Mouse (Mus musculus) urinary bladder, adult 18-20 months (tissue): ENCODE results near the gene Utp11.

Experiments
- DNase-seq, 2 experiments: peaks; one replicate each; pipeline ENCODE4 v3.0.0; 2022; ENCODE audit warnings: low spot score in 2 of 2, mixed read lengths in 2 of 2

Utp11 gene

DNA sequence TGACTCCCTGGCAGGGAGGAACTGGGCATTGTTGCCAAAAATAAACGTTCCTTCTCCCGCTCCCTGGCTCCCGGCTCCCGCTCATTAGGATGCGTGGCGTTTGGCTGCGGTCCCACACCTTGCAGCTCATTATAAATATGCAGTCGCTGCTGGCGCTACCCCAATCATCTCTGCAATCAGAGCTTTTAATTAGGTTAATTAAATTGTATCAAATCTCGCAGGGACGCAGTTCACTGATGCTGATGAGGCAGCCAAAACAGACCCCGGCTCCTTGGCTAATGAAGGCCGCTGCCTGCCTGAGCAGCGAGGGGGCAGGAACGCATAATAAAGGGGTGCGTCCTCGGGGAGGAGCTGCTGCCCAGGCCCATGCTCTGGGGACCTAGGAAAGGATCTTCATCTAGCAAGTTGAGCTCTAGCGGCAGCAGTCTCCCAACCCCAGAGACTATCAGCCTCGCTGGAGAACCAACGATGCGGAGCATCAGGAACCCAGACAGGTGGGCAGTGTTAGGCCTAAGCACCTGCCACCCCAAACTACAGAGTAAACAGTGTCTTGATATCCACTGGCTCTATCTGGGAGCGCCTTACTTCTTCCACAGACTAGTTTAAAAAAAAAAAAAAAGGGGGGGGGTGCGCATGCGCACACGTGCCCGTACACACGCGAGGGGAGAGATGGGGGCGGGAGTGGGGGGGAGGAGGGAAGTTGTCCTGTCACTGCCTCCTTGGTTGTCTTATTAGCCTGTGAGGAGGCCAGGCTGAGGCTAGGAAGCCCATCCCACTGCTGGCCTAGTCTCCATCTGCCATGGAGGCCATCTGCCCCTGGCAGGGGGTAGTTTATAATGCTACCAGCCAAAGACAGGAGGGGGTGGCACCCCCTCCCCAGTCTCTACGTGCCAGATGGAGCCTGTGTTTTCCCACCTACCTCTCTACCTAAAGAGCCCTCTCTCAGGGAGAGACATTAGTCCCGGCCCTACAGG lies 20.8 kb downstream of the Utp11 start:
- no peak for DNase-seq

DNA sequence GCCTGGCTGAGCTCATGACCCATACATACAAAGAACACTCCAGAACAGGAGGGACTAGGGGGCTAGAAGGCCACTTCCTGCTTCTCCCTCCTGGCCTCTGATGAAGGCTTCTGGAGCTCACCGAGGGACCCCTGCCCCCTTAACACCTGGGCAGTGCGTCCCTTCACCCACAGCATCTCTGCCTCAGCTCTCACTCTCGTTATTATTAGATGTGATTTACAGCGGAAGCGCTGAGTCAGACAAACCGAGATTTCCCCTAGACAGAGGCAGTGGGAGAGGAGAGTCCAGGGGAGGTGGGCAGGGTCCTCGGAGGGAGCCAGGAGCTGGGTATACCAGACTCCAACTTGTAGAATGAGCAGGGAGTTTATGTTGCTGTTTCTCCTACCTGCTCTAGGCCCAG lies 21.8 kb downstream of the Utp11 start:
- DNase-seq = no peak

DNA sequence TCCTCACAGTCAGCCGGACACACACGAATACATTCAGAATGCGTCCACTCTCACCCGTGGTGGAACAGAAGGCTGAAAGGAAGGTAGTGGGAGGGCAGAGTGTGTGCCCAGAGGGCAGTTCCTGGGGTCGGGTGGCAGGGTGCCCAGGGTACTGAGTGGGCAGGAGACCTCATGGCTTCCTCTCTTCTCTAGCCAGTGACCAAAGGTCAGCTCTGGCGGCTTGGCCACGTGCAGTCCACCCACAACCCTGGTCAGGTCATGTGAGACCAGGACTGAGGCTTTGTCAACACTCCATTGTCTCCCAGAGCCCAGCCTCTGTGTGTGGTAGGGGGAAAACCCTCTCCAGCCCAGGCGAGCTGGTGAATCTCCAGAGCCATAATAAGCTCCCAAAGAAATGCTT lies 23.2 kb downstream of the Utp11 start:
- DNase-seq = no peak

DNA sequence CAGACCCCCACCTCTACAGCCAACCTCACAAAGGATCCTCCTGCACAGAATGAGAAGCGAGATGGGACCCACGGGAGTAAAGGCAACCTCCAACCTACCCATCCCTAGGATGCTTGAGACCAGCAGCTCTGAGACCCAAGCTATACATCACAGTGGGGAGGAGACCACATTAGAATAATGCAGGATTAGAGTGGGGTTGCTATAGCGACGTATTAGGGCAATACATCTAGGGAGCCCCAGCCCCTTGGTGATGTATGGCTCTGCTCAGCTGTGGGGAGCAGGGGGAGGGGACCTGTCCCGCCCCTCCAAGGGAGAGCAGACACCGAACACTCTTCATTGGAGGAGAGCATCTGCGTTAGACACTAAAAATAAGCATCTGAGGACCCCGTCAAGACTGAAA lies 25.3 kb downstream of the Utp11 start:
- no peak for DNase-seq

DNA sequence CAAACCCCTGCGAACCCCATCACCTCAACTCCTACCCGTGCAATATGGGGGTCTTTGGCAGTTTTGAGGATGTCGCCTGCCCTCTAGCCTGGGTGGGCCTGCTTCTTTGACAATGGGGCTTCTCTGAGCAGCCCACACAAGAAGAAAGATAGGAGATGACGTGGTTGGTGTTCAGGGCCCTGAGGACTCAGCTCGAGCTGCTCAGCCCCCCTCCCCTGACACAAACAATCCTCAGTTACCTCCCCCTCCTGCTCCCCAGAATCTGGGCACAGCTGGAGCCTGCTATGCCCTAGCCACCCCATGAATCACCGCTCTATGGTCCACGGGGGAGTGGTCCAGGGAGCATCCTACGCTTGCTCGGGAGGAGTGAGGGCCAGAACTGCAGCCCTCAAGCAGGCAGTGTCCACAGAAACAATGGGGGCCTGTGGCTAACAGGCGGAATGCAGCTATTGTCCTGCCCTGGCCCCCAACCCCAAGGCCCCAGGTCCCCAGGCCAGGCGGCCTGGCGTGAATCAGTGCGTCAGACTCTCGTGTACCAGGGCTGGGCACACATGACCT lies 25.8 kb downstream of the Utp11 start:
- DNase-seq = no peak

DNA sequence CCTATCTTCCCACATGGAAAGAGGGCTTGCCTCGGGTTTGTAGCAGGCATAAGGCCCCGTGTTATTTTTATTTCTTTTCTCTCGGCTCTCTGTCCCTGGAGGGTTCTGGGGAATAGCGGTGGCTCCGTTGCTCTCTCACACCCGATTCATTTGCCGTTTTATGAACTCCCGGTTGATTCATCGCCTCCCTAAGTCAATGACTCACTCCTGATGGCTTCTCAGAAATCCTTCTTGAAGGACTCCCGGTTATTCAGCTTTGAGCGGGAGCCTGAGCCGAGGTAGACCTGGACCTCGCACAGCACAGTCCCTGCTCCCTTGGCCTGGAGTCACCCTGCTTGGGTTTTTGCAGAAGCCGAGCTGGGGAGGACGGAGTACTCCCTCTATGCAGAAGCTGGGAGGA lies 28.8 kb downstream of the Utp11 start:
- DNase-seq = no peak

DNA sequence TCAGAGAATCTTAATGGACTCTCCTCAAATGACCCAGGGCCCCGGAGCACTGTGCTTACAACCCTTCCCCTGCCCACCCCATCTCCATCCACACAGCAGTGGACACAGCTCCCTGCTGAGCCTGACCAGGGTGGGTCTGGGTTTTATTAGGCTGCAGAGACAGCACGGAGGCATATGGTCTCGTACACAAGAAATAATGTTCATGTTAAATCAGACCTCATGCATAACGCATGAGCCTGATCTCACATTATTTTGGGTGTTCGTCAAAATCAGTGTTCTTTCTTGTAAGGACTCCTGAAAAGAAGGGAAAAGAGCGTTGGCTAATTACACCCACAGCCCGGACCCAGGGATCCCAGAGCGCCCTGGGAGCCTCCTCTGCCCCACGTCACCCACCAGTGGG lies 29.2 kb downstream of the Utp11 start:
- DNase-seq = no peak

DNA sequence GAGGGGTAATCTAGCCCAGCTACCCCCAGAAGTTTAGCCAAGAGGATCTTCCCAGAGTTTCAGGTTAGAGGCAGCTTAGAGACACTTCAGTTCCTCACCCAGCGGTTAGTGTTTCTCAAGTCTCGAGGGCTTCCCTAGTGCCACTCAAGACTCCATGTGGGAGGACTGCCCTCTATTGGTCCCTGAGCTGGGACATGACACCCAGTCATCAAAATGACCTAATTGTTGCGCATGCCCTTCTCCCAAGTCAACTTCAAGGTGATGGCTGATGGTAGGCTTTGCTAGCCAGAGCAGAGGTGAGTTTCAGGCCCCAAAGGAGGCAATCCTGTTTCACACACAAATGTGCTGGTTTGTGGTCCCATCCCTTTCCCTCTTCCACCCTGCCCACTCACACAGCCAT lies 30.4 kb downstream of the Utp11 start:
- no peak for DNase-seq

DNA sequence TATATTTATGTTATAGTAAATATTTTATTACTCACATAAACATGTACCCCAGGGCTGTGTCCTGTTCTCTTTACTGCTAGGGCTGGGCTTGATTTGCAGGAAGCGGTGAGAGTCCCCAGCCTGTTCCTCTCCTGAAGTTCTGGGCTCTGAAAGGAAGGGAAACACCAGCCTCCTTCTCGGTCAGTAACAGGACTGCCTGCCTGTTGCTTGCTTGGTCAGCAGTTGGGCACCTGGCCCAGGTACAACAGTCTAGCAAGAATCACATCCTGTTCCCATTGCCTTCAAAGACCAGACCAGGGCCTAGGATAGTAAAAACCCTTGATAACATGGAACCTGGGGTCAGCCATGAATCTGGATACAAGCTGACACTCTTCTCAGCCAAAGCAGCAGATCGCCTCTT lies 32.8 kb downstream of the Utp11 start:
- DNase-seq = no peak

DNA sequence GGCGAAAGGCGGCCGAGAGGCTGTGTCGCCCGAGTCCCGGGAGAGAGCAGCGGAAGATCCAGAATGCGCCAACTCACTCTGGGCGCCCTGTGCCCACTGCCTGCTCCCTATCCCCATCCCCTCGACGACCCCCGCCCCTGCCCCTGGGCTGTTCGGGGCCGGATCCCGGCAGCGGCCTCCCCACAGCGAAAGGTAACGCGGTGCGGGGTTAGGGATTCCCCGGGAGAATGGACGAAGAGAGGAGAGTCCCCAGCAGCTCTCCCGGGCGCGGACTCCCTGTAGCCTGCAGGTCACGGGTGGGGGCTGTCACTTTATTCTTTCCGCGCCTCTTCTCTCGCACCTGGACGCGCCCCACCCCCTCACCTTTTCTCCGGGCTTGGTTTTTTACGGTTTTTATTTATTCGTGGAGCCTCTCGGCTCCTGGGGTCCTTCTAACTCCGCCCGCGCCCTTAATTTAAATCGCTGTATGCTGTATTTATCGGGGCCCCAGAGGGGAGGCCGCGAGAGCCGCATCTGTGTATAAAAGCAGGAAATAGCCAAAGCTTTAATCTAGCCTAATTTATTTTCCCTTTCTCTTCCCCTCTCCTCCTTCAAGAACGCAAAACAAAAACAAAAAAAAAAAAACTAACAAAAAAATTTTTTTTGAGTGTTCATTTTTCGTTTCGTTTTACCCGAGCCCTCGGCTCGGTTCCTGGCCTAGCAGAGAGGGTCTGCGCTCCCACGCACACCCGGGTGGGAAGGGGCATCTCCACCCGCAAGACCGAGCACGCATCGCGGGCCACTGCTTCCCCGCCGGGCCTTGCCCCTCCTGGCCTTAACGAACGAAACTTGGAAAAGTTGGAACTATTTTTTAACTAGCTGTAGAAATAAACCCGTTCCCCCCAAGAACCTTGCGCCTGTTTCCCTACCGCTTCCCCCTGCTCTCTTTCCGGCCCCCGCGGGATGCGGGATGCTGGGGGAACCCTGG lies 33.9 kb downstream of the Utp11 start:
- peak in 1 of 2 experiments; percentile 33 for DNase-seq

DNA sequence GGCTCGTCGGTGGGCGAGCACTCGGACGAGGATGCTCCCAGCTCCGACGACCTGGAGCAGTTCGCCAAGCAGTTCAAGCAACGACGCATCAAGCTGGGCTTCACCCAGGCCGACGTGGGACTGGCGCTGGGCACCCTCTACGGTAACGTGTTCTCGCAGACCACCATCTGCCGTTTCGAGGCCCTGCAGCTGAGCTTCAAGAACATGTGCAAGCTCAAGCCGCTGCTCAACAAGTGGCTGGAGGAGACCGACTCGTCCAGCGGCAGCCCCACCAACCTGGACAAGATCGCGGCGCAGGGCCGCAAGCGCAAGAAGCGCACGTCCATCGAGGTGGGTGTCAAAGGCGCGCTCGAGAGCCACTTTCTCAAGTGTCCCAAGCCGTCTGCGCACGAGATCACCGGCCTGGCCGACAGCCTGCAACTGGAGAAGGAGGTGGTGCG lies 35.0 kb downstream of the Utp11 start:
- DNase-seq = peak in 1 of 2 experiments; percentile 39

DNA sequence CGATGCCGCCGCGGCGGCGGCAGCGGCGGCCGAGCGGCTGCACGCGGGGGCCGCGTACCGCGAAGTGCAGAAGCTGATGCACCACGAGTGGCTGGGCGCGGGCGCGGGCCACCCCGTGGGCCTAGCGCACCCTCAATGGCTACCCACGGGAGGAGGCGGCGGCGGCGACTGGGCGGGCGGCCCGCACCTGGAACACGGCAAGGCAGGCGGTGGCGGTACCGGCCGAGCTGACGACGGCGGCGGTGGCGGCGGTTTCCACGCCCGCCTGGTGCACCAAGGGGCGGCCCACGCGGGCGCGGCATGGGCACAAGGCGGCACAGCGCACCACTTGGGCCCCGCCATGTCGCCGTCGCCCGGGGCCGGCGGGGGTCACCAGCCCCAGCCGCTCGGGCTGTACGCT lies 35.6 kb downstream of the Utp11 start:
- DNase-seq = peak in 1 of 2 experiments; percentile 24

DNA sequence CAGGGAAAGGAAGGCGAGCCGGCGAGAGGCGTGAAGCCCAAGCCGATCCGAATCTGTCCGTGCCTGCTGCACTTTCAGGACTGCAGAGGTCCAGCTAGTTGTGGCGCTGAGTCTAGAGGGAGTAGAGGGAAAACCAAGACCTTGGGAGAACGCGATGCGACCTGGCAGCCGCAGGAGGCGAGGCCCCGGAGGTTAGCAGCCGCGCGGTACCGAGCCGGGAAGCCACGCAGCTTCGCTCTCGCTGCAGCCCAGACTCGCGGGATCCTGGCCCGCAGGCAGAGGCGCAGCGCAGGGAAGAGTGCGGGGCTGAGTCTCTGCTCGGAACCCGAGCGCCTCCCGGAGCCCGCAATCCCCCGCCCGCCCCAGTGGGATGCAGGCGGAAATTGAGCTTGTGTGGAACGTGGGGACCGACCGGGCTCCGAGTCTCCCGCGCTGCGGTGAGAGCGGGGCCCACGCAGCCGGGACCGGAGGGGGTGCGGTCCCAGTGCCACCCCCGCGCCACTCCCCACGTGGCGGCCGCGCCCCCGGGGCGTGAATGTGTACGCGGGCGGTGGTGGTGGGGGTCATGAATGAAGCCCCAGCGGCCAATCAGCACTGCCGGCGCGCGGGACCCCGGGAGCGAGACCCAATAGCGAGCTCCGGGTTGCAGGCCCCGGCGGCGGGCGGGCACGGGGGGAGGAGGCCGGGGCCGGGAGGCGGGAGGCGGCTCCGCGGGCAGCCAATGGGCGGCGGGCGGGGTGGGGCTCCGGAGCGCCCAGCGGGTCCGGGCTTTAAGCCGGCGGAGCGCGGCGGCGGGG lies 36.3 kb downstream of the Utp11 start:
- peak; percentile 57 to 58 for DNase-seq

DNA sequence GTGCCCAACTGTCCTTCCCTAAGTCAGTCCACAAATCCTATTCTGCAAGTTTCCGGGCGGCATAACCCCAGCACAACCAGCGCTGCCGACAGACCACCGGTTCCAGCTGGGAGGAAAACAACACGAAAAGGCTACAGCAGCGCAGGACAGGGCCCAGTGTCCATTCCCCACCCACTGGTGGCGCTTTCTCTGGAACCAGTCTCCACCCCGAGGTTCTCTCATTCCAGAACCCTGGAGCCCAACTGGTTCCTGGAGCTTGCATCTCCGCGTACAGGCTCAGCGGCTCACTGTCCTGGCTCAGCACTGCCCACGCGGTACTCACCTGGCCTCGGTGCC lies 36.9 kb downstream of the Utp11 start, which contains the start of gene Pou3f1:
Gene Pou3f1, plus strand, starts transcription at position 290 of the 336 bp plus-strand sequence.
- no peak for DNase-seq

DNA sequence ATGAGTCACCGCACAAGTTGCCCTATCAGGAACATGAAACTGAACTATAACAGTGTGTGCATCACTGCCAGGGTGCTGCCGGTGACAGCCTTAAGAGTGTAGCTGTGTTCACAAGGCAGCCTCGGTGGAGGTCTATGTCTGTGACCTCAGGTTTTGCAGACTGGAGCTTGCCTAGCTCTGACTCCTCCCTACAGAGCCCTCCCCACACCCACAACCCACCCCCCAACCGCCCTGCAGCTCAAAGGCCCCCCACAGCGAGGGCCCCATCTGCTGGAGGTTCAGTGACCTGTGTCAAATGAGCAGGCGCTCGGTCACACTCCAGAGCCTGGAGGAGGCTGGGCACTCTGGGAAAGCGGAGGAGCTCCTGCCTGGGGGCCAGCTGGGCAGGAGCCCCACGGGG lies 40.5 kb downstream of the Utp11 start:
- DNase-seq = no peak

DNA sequence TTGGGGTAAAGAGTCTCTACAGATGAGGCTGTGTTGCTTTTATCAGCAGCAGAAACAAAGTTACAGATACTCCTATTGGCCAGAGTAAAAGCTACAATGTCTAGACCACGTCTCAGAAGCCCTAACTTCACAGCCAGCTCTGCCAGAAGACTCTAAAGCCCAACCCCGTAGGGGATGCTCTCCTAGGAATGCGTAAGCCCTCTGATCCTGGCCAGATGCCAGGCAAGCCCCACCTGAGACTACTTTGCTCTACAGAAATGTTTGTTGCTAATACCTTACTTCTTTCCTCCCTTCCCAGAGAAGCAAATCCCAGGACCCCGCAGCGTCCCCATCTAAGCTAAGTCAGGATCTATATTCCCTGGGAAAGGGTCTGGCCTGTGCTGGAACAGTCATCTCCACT lies 45.5 kb downstream of the Utp11 start:
- no peak for DNase-seq

DNA sequence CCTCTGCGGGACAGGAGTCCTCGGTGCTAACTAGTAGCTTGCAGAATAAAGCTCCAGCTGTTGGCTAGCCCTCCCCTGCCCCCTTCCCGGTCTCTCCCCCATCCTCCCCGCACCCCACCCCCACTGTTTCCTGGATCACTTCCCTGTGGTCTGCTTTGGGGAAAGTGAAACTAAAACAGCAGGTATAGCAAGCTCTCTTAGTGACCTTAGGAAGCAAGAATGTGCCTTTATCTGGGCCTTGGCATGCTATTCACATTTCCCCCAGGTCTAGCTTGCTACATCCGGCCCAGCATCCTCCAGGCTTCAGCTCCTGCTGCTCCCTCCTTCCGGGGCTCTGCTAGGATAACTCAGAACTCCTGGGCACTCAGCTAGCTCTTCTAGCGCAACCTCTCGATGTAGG lies 46.8 kb downstream of the Utp11 start:
- DNase-seq = no peak

DNA sequence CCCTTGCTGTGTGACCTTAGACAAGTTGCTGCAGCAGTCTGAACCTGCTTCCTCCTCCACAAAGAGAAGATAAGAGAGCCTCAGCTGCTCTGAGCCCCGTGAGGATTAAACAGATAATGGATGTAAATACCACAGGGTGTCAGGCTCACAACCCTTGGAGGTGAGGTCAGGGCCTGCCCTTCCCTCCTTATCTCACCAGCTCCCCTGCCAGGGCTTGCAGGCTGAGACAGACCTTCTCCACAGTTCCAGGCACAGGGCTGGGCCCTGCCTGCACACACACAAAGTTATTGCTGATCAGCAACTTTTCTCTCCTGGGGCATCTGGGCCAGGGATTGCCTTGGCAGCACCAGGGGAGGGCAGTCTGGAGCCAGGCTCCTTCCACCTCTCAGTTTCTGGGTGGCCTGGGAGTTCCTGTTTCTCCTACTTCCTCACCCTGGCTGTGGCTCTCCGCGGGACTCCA lies 48.4 kb downstream of the Utp11 start:
- DNase-seq = peak; percentile 36 to 61

DNA sequence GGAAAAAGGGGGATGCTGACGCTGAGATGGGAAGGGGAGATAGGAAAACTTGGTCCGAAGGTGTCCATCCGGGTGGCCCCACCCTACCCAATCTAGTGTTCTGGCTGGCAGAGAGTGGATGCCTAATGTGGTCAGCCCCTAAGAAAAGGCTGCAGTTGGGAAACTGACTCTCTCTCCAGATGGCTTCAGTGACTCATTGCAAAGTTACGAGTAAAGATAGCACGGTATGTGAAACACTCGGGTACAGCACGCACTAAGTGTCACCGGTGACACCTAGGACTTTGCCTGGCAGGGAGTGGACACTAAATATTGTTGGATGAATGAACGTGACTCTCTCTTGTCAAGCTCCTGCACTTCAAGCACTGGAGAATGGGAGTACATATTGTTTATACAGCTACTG lies 49.5 kb downstream of the Utp11 start:
- DNase-seq = no peak

DNA sequence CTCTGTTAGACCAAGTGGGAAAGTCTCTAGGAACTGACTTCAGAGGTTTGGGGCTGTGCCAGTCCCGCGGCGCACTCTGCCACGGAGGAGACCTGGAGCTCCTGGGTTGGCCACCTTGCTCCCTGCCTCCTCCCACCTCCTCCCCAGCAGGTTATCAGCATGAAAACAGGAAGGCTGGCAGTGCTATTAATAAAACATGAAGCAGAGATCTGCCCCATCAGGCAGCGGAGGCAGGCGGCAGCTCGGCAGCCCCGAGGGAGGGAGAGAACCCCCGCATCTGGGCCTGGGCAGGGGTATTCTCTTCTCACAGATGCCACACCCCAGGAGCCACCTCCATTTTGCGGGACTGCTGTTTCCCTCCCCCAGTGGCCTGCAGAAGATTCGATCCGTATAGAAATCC lies 53.7 kb downstream of the Utp11 start:
- no peak for DNase-seq

DNA sequence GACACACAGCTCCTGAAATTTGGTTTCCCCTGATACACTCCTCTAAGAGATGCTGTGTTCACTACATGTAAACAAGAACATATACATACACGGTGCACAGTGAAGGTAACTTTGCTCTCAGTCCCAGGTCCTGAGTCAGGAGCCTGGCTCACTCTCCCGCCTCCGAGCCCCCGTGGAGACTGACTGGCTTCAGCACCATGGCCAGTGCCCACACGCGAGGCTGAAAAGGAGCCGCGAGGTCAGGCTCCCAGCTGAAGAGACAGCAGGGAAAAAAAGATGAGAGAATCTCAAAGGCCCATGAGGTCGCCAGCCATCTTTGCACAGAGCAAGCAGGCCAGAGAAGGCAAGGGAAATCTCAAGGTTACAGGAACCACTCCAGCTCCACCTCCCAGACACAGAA lies 60.1 kb downstream of the Utp11 start:
- peak in 1 of 2 experiments; percentile 42 for DNase-seq
